Mouse (Mus musculus): ENCODE measurements around the gene 2010111I01Rik. TPM values are rescaled to one million over a fixed set of nuclear protein-coding genes. Genes with fewer than 3 reads are reported as not detected.
"Not testable (repeated sequence)": the region's sequence is repeated elsewhere in the genome, so short reads cannot be mapped to it uniquely, and the experiment has no call there.

The 2010111I01Rik gene
- polyA plus RNA-seq, 1 experiment from 2014 or later, result 114 TPM

GRCm38 (mm10) chr13:63203502-63204278 lies 239.0 kb downstream of the 2010111I01Rik start:
- H3K9me3 ChIP-seq, result no peaks in the 10 kb centered on the region
- H3K9ac ChIP-seq, result no peak overlapping the region
- no peaks in the 10 kb centered on the region for H3K27me3 ChIP-seq (replicated peaks)
- WGBS, result 84% methylated on average over 8 of the region's 8 CpGs
- no peak overlapping the region for H3K27ac ChIP-seq
- H3K4me1 ChIP-seq, result no peaks in the 10 kb centered on the region
- no peak overlapping the region for H3K4me2 ChIP-seq
- no peak for ATAC-seq (ENCODE audit: insufficient read depth, low FRiP score, low read depth)
- no peaks in the 10 kb centered on the region for H3K36me3 ChIP-seq
- H3K4me3 ChIP-seq (replicated peaks), result no peak overlapping the region

- Histone ChIP-seq H3K36me3 (no peaks in the 10 kb centered on the region), H3K9me3 (no peaks in the 10 kb centered on the region), H3K4me2 (no peak overlapping the region), H3K27ac (no peak overlapping the region), H3K4me1 (no peaks in the 10 kb centered on the region), H3K27me3 (replicated peaks) (no peaks in the 10 kb centered on the region), H3K4me3 (replicated peaks) (no peak overlapping the region), H3K9ac (no peak overlapping the region)
- no peak for ATAC-seq (ENCODE audit: insufficient read depth, low FRiP score, low read depth)
- WGBS, result 75% methylated on average over 4 of the region's 4 CpGs
These were observed 241.1 kb downstream of the 2010111I01Rik start for GRCm38 (mm10) chr13:63205750-63206149.

- H3K9me3 ChIP-seq, result no peaks in the 10 kb centered on the region
- no peaks in the 10 kb centered on the region for H3K4me1 ChIP-seq
- H3K27me3 ChIP-seq (replicated peaks), result no peaks in the 10 kb centered on the region
- H3K9ac ChIP-seq, result no peak overlapping the region
- H3K36me3 ChIP-seq, result no peaks in the 10 kb centered on the region
- ATAC-seq (ENCODE audit: insufficient read depth, low FRiP score, low read depth), result no peak
- H3K4me2 ChIP-seq, result no peak overlapping the region
- 54% methylated on average over 1 of the region's 1 CpGs for WGBS
- no peak overlapping the region for H3K4me3 ChIP-seq (replicated peaks)
- no peak overlapping the region for H3K27ac ChIP-seq
These were observed 241.7 kb downstream of the 2010111I01Rik start for GRCm38 (mm10) chr13:63206396-63206795.

GRCm38 (mm10) chr13:63216537-63216936 lies 251.8 kb downstream of the 2010111I01Rik start:
- H3K4me1 ChIP-seq, result no peaks in the 10 kb centered on the region
- H3K4me3 ChIP-seq (replicated peaks), result no peak overlapping the region
- ATAC-seq (ENCODE audit: insufficient read depth, low FRiP score, low read depth), result no peak
- H3K27me3 ChIP-seq (replicated peaks), result no peaks in the 10 kb centered on the region
- H3K9ac ChIP-seq, result no peak overlapping the region
- no peak overlapping the region for H3K27ac ChIP-seq
- H3K4me2 ChIP-seq, result no peak overlapping the region
- H3K36me3 ChIP-seq, result no peaks in the 10 kb centered on the region
- H3K9me3 ChIP-seq, result no peaks in the 10 kb centered on the region

- Histone ChIP-seq H3K4me2 (no peak overlapping the region), H3K9ac (no peak overlapping the region), H3K27me3 (replicated peaks) (no peaks in the 10 kb centered on the region), H3K9me3 (no peaks in the 10 kb centered on the region), H3K36me3 (no peaks in the 10 kb centered on the region), H3K27ac (no peak overlapping the region), H3K4me3 (replicated peaks) (no peak overlapping the region), H3K4me1 (no peaks in the 10 kb centered on the region)
- 96% methylated on average over 8 of the region's 8 CpGs for WGBS
- ATAC-seq (ENCODE audit: insufficient read depth, low FRiP score, low read depth), result no peak
These were observed 258.5 kb downstream of the 2010111I01Rik start for GRCm38 (mm10) chr13:63223026-63223770.

GRCm38 (mm10) chr13:63225796-63226583 lies 261.3 kb downstream of the 2010111I01Rik start:
- Histone ChIP-seq H3K9me3 (no peaks in the 10 kb centered on the region), H3K36me3 (no peaks in the 10 kb centered on the region), H3K4me3 (replicated peaks) (no peak overlapping the region), H3K4me1 (peaks cover under 1% of the 10 kb centered on the region; the same call in 1 of the 2 replicates), H3K27me3 (replicated peaks) (no peaks in the 10 kb centered on the region), H3K9ac (no peak overlapping the region), H3K4me2 (no peak overlapping the region), H3K27ac (no peak overlapping the region)
- 72% methylated on average over 8 of the region's 8 CpGs for WGBS
- no peak for ATAC-seq (ENCODE audit: insufficient read depth, low FRiP score, low read depth)

- ATAC-seq (ENCODE audit: insufficient read depth, low FRiP score, low read depth), result no peak
- no peak overlapping the region for H3K9ac ChIP-seq
- no peaks in the 10 kb centered on the region for H3K27me3 ChIP-seq (replicated peaks)
- H3K9me3 ChIP-seq, result no peaks in the 10 kb centered on the region
- H3K36me3 ChIP-seq, result no peaks in the 10 kb centered on the region
- no peak overlapping the region for H3K4me2 ChIP-seq
- WGBS, result 79% methylated on average over 3 of the region's 3 CpGs
- no peak overlapping the region for H3K27ac ChIP-seq
- H3K4me1 ChIP-seq, result peaks cover 15% of the 10 kb centered on the region; the same call in 1 of the 2 replicates
- H3K4me3 ChIP-seq (replicated peaks), result no peak overlapping the region
These were observed 263.1 kb downstream of the 2010111I01Rik start for GRCm38 (mm10) chr13:63227785-63228184.

- 45% methylated on average over 7 of the region's 7 CpGs for WGBS
- peak overlapping the region; percentile 86 for H3K27ac ChIP-seq
These were observed 266.4 kb downstream of the 2010111I01Rik start for GRCm38 (mm10) chr13:63230955-63231701.

GRCm38 (mm10) chr13:63231702-63232070 lies 267.0 kb downstream of the 2010111I01Rik start:
- peaks cover 23% of the 10 kb centered on the region; the same call in 1 of the 2 replicates for H3K4me1 ChIP-seq
- H3K27ac ChIP-seq, result peak overlapping the region; percentile 86
- H3K4me2 ChIP-seq, result no peak overlapping the region
- no peaks in the 10 kb centered on the region for H3K9me3 ChIP-seq
- H3K9ac ChIP-seq, result no peak overlapping the region
- no peaks in the 10 kb centered on the region for H3K36me3 ChIP-seq
- no peaks in the 10 kb centered on the region for H3K27me3 ChIP-seq (replicated peaks)
- peak; percentile 81 for ATAC-seq (ENCODE audit: insufficient read depth, low FRiP score, low read depth)
- H3K4me3 ChIP-seq (replicated peaks), result no peak overlapping the region
- WGBS, result 15% methylated on average over 3 of the region's 3 CpGs

More at GRCm38 (mm10) chr13:63230955-63231701, 266.4 kb downstream of the 2010111I01Rik start:
- Histone ChIP-seq H3K4me1 (peaks cover 23% of the 10 kb centered on the region; the same call in 1 of the 2 replicates), H3K27me3 (replicated peaks) (no peaks in the 10 kb centered on the region), H3K9me3 (no peaks in the 10 kb centered on the region), H3K4me2 (no peak overlapping the region), H3K9ac (no peak overlapping the region), H3K4me3 (replicated peaks) (no peak overlapping the region), H3K36me3 (no peaks in the 10 kb centered on the region)
- peak; percentile 43; the same call in 1 of the 2 replicates for ATAC-seq (ENCODE audit: insufficient read depth, low FRiP score, low read depth)

- Histone ChIP-seq H3K9me3 (no peaks in the 10 kb centered on the region), H3K4me2 (no peak overlapping the region), H3K4me1 (peaks cover 23% of the 10 kb centered on the region; the same call in 1 of the 2 replicates), H3K27ac (peak overlapping the region; percentile 86), H3K9ac (no peak overlapping the region), H3K27me3 (replicated peaks) (no peaks in the 10 kb centered on the region), H3K36me3 (no peaks in the 10 kb centered on the region), H3K4me3 (replicated peaks) (no peak overlapping the region)
- ATAC-seq (ENCODE audit: insufficient read depth, low FRiP score, low read depth), result no peak
- 41% methylated on average over 2 of the region's 2 CpGs for WGBS
These were observed 267.9 kb downstream of the 2010111I01Rik start for GRCm38 (mm10) chr13:63232558-63232957.

GRCm38 (mm10) chr13:63234520-63234919 lies 269.8 kb downstream of the 2010111I01Rik start:
- not testable (repeated sequence) for H3K9ac ChIP-seq; H3K4me2 ChIP-seq; H3K27ac ChIP-seq; H3K9me3 ChIP-seq; H3K4me3 ChIP-seq (replicated peaks); H3K36me3 ChIP-seq; H3K27me3 ChIP-seq (replicated peaks); ATAC-seq (ENCODE audit: insufficient read depth, low FRiP score, low read depth)
- peaks cover 32% of the 10 kb centered on the region; the same call in 1 of the 2 replicates for H3K4me1 ChIP-seq

All from stomach, embryonic 15.5 days (tissue).